Mouse (Mus musculus): ENCODE measurements around the gene Dalrd3. TPM values are rescaled to one million over a fixed set of nuclear protein-coding genes. Genes with fewer than 3 reads are reported as not detected.

Dalrd3 gene
- polyA plus RNA-seq, 1 experiment from 2014 or later = 263 TPM

DNA sequence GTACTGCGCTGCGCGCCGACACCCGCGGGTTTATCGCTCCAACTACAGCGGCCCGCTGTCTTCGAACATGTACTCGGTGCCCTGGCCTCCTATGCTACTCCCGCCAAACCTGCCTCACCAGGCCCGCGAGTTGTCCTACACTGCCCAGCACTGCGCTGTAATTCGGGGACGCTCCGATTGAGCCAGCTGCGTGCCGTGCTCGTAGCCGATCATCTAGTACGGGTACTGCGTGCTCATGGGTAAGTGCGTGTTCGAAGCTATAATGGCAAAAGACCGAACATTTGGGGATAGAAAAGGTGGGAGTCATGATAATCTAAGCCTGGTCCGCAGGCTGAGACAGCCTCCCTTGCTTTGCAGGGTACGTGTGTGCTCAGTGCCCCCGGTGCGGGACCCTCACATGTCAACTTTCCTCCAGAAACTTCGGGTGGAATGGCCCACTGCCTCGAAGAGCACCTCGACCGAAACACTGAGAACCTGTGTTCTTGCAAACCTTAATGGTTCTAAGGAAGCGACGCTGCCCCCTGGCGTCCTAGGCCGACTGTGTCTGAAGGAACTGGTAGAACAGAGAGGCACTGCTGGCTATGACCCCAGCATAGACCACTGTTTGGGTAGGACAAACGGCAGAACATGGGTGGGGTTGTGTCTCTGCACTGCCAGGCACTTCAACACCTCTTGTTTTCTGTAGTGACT, 666 bp downstream of the Dalrd3 start:
- ATAC-seq (ENCODE audit: low FRiP score, low TSS enrichment) = 0 out of 2 replicates have a peak, but pooled peaks have one; percentile 1

DNA sequence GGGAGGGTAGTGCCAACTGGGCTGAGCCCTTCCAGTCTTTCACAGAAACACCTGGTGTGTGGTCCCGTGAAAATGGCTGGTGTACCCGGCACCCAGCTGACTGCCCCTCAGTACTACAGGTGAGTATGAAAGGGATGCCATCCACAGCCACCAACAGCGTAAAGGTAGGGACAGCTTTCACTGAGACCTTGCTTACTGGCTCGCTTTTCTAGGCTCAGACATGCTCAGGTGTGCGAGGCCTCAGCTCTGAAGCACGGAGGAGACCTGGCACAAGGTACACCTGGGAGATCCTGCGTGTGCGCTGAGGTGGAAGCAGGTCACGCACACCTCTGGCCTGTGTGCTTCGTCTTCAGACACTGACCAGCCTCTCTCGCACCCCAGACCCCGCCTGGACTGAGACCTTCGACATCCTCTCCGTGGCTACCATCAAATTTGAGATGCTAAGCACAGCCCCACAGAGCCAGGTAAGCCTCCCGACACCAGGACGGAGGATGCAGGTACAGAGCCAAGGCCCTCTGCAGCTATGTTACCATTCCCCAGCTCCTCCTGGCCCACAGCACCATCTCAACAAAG, 1.8 kb downstream of the Dalrd3 start:
- ATAC-seq (ENCODE audit: low FRiP score, low TSS enrichment) = no peak
- Histone ChIP-seq H3K36me3 (ENCODE audit: control insufficient read depth, insufficient read depth, low read length) (peaks cover 58% of the 10 kb centered on the region), H3K27me3 (ENCODE audit: control insufficient read depth, insufficient read depth, low read length) (no peaks in the 10 kb centered on the region), H3K4me1 (ENCODE audit: control insufficient read depth, insufficient read depth, low read length) (peaks cover 49% of the 10 kb centered on the region), H3K4me2 (ENCODE audit: low read length) (no peak overlapping the region), H3K4me3 (replicated peaks; ENCODE audit: low read depth, low read length) (no peak overlapping the region), H3K9me3 (ENCODE audit: control insufficient read depth, low read length) (no peaks in the 10 kb centered on the region), H3K27ac (replicated peaks; ENCODE audit: low read depth, low read length) (no peak overlapping the region), H3K9ac (replicated peaks; ENCODE audit: low read length) (no peak overlapping the region)
- WGBS = 97% methylated on average over 16 of the region's 16 CpGs
- DNase-seq = no peak

More for the DNA sequence above, 666 bp downstream of the Dalrd3 start:
- H3K4me1 ChIP-seq (ENCODE audit: control insufficient read depth, insufficient read depth, low read length) = peaks cover 45% of the 10 kb centered on the region
- H3K36me3 ChIP-seq (ENCODE audit: control insufficient read depth, insufficient read depth, low read length) = peaks cover 55% of the 10 kb centered on the region
- peak overlapping the region; percentile 53 for H3K4me3 ChIP-seq (replicated peaks; ENCODE audit: low read depth, low read length)
- H3K9ac ChIP-seq (replicated peaks; ENCODE audit: low read length) = peak overlapping the region; percentile 62
- H3K27me3 ChIP-seq (ENCODE audit: control insufficient read depth, insufficient read depth, low read length) = no peaks in the 10 kb centered on the region
- H3K4me2 ChIP-seq (ENCODE audit: low read length) = peak overlapping the region; percentile 97
- DNase-seq = peak; percentile 86
- 1% methylated on average over 40 of the region's 40 CpGs for WGBS
- H3K27ac ChIP-seq (replicated peaks; ENCODE audit: low read depth, low read length) = peak overlapping the region; percentile 60
- H3K9me3 ChIP-seq (ENCODE audit: control insufficient read depth, low read length) = no peaks in the 10 kb centered on the region

DNA sequence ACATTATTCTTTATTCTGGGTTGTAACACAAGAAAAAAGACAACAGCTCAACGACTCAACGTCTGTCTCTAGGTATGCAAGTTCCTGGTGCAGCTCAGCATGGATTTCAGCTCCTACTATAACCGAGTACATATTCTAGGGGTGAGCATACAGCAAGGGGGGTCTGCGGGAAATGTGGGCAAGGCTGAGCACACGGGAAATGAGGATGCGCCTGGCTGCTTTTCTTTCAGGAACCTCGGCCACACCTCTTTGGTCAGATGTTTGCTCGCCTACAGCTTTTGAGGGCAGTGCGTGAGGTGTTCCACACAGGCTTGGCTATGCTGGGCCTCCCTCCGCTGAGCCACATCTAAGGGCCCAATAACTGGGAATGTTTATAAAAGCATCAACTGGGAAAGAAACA, 2.6 kb downstream of the Dalrd3 start:
- no peaks in the 10 kb centered on the region for H3K27me3 ChIP-seq (ENCODE audit: control insufficient read depth, insufficient read depth, low read length)
- peaks cover 57% of the 10 kb centered on the region for H3K4me1 ChIP-seq (ENCODE audit: control insufficient read depth, insufficient read depth, low read length)
- no peak overlapping the region for H3K4me3 ChIP-seq (replicated peaks; ENCODE audit: low read depth, low read length)
- no peak for DNase-seq
- no peak overlapping the region for H3K9ac ChIP-seq (replicated peaks; ENCODE audit: low read length)
- H3K27ac ChIP-seq (replicated peaks; ENCODE audit: low read depth, low read length) = no peak overlapping the region
- H3K4me2 ChIP-seq (ENCODE audit: low read length) = no peak overlapping the region
- peaks cover 58% of the 10 kb centered on the region for H3K36me3 ChIP-seq (ENCODE audit: control insufficient read depth, insufficient read depth, low read length)
- 78% methylated on average over 10 of the region's 10 CpGs for WGBS
- ATAC-seq (ENCODE audit: low FRiP score, low TSS enrichment) = no peak
- no peaks in the 10 kb centered on the region for H3K9me3 ChIP-seq (ENCODE audit: control insufficient read depth, low read length)

DNA sequence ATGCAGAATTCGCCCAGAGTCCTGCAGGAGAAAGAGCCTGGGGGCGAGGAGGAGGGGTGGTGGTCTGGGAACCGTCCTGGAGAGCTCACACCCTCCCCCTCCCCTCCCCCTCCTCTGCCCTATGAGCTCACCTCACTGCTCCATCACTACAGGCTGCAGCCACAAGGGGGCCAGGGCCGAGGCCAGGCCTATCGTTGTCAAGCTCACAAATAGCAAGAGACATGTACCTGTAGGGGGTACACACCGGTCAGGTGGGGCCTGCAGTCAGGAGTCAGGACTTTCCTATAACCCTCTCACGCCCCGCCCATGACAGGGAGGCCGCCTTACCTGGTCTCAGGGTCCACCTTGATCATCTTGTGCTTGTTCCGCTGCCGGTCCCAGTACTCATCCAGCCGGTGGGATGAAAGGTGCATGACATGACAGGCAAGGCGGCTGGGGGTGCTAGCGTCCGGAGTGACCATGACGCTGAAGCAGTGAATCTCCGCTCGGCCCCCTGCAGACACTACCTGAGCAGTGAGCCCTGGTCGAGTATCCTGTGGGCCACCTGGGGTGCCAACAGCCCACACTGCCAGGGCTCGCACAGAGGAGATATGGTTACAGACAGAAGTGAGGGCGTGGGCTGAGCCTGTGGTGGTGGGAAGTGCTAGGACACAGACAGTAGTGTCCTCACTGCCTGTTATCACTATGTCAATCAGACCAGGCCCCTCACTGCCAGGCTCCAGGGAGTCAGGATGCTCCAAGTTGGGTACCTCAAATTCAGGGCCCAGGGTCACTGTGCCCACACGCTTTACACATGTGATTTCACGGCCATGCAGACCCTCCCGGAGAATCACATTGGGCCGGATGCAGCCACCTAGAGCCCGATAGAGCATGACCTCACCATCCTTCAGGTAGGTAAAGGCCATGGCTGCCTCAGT, 4.3 kb downstream of the Dalrd3 start:
- ATAC-seq (ENCODE audit: low FRiP score, low TSS enrichment) (no peak), DNase-seq (peak; percentile 78)
- no peaks in the 10 kb centered on the region for H3K9me3 ChIP-seq (ENCODE audit: control insufficient read depth, low read length)
- WGBS = 49% methylated on average over 26 of the region's 26 CpGs
- H3K9ac ChIP-seq (replicated peaks; ENCODE audit: low read length) = 0 out of 2 replicates have a peak overlapping the region, but pooled peaks have one; percentile 16
- H3K36me3 ChIP-seq (ENCODE audit: control insufficient read depth, insufficient read depth, low read length) = peaks cover 58% of the 10 kb centered on the region
- H3K4me2 ChIP-seq (ENCODE audit: low read length) = peak overlapping the region; percentile 29; the same call in 1 of the 2 replicates
- H3K4me1 ChIP-seq (ENCODE audit: control insufficient read depth, insufficient read depth, low read length) = peaks cover 57% of the 10 kb centered on the region
- no peak overlapping the region for H3K4me3 ChIP-seq (replicated peaks; ENCODE audit: low read depth, low read length)
- 0 out of 2 replicates have a peak overlapping the region, but pooled peaks have one; percentile 26 for H3K27ac ChIP-seq (replicated peaks; ENCODE audit: low read depth, low read length)
- no peaks in the 10 kb centered on the region for H3K27me3 ChIP-seq (ENCODE audit: control insufficient read depth, insufficient read depth, low read length)

DNA sequence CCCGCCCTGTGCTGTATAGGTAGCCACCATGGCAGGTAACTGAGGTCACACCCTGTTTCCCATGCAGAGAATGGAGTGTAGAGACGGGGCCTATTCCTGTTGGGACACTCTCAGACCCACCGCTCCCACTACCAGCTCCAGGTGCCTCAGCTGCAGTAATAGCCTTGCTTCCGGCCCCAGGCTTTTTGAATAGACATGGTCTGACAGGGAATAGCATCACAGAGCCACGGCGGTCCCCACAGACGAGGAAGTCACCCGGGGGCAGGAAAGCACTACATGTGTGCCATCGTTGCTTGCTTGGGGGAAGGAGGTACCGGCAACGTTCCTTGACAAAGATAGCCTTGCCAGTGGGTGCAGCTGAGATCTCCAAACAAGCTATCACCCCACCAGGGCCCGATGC, 5.2 kb downstream of the Dalrd3 start:
- peak overlapping the region; percentile 29 for H3K4me2 ChIP-seq (ENCODE audit: low read length)
- DNase-seq (no peak), ATAC-seq (ENCODE audit: low FRiP score, low TSS enrichment) (no peak)
- H3K9me3 ChIP-seq (ENCODE audit: control insufficient read depth, low read length) = no peaks in the 10 kb centered on the region
- H3K4me1 ChIP-seq (ENCODE audit: control insufficient read depth, insufficient read depth, low read length) = peaks cover 60% of the 10 kb centered on the region
- H3K4me3 ChIP-seq (replicated peaks; ENCODE audit: low read depth, low read length) = no peak overlapping the region
- no peak overlapping the region for H3K27ac ChIP-seq (replicated peaks; ENCODE audit: low read depth, low read length)
- H3K9ac ChIP-seq (replicated peaks; ENCODE audit: low read length) = no peak overlapping the region; the same call in 1 of the 2 replicates
- H3K36me3 ChIP-seq (ENCODE audit: control insufficient read depth, insufficient read depth, low read length) = peaks cover 58% of the 10 kb centered on the region
- 84% methylated on average over 12 of the region's 12 CpGs for WGBS
- H3K27me3 ChIP-seq (ENCODE audit: control insufficient read depth, insufficient read depth, low read length) = no peaks in the 10 kb centered on the region

DNA sequence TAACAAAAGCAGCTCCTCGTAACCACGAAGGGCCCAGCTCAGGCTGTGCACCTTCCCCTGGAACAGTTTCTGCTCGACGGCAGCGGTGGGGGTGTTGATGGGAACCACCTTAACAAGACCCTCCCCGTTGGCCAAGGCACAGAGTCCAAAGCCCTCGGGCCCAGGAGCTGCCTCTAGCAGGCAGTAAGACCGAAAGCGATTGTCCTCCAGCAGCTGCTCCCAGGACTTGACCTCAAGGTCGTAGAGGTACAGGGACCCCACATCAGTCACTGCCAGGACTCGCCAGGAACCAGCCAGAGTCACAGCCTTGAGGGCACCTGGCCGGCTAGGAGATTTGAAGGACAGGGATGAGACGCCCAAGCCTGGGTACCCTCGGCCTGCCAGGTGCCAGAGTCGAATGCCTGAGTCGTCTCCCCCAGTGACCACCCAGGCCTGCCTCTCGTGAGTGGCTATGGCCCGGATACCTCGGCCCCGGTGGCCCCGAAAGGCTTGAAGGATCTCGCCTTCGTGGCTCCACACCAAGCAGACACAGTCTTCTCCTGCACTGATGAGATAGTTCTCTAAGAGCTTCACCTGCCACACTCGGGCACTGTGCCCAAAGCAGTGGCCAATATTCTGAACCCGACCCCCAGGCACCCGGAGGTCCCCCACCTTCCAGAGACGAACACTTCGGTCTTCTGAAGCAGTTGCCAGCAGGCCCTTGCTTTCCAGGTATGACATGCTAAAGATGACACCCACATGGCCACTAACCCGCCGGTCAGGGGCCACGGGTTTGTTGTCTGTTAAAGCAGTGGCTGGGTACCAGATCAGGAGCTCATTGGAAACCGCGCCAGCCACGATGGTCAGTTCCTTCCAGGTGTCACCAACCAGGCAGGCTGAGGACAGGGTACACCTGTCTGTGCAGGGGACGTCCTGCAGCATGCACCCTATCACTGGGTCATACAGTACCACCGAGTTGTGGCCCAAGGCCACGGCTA, 5.9 kb downstream of the Dalrd3 start:
- Histone ChIP-seq H3K4me2 (ENCODE audit: low read length) (peak overlapping the region; percentile 91), H3K4me1 (ENCODE audit: control insufficient read depth, insufficient read depth, low read length) (peaks cover 53% of the 10 kb centered on the region), H3K36me3 (ENCODE audit: control insufficient read depth, insufficient read depth, low read length) (peaks cover 58% of the 10 kb centered on the region), H3K27ac (replicated peaks; ENCODE audit: low read depth, low read length) (no peak overlapping the region), H3K9ac (replicated peaks; ENCODE audit: low read length) (no peak overlapping the region; the same call in 1 of the 2 replicates), H3K27me3 (ENCODE audit: control insufficient read depth, insufficient read depth, low read length) (no peaks in the 10 kb centered on the region), H3K9me3 (ENCODE audit: control insufficient read depth, low read length) (no peaks in the 10 kb centered on the region), H3K4me3 (replicated peaks; ENCODE audit: low read depth, low read length) (peak overlapping the region; percentile 77; the same call in 1 of the 2 replicates)
- DNase-seq (no peak), ATAC-seq (ENCODE audit: low FRiP score, low TSS enrichment) (no peak)
- 91% methylated on average over 37 of the region's 37 CpGs for WGBS

DNA sequence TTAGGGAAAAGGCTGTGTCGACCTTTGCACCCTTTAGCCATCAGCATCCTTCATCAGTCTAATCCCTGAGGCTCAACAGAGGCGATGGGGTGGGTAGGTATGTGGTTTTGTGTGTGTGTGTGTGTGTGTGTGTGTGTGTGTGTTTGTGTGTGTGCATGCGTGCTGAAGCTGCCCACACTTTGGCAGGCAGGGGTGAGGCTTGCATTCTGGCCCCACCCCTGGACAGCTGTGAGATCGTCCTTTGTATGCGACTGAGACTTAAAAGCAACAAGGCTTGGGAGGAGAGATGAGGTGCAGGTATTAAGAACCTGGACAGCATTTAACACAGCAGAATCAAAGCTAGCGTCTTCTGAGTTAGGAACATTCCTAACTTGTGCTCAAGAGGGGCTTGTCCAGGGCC, 7.3 kb downstream of the Dalrd3 start:
- Histone ChIP-seq H3K4me3 (replicated peaks; ENCODE audit: low read depth, low read length) (peak overlapping the region; percentile 77), H3K9me3 (ENCODE audit: control insufficient read depth, low read length) (no peaks in the 10 kb centered on the region), H3K36me3 (ENCODE audit: control insufficient read depth, insufficient read depth, low read length) (peaks cover 51% of the 10 kb centered on the region), H3K27ac (replicated peaks; ENCODE audit: low read depth, low read length) (0 out of 2 replicates have a peak overlapping the region, but pooled peaks have one; percentile 98), H3K9ac (replicated peaks; ENCODE audit: low read length) (peak overlapping the region; percentile 94), H3K27me3 (ENCODE audit: control insufficient read depth, insufficient read depth, low read length) (no peaks in the 10 kb centered on the region), H3K4me2 (ENCODE audit: low read length) (peak overlapping the region; percentile 91), H3K4me1 (ENCODE audit: control insufficient read depth, insufficient read depth, low read length) (peaks cover 51% of the 10 kb centered on the region)
- WGBS = 42% methylated on average over 6 of the region's 6 CpGs
- DNase-seq (no peak), ATAC-seq (ENCODE audit: low FRiP score, low TSS enrichment) (no peak)

All from midbrain, embryonic 14.5 days (tissue).